Mouse (Mus musculus): ENCODE measurements around the gene Slc38a3. TPM values are rescaled to one million over a fixed set of nuclear protein-coding genes. Genes with fewer than 3 reads are reported as not detected.

The Slc38a3 gene
- polyA plus RNA-seq, 1 experiment from 2014 or later = 2.5 TPM

- Histone ChIP-seq H3K9ac (no peak overlapping the region), H3K4me3 (no peak overlapping the region), H3K9me3 (replicated peaks) (no peaks in the 10 kb centered on the region), H3K4me1 (replicated peaks) (peaks cover 17% of the 10 kb centered on the region), H3K27me3 (0 out of 2 replicates have a peak, but pooled peaks cover 2% of the 10 kb centered on the region), H3K36me3 (no peaks in the 10 kb centered on the region), H3K27ac (no peak overlapping the region), H3K4me2 (no peak overlapping the region)
- peak; percentile 53; the same call in 1 of the 2 replicates for ATAC-seq (replicated peaks; ENCODE audit: insufficient number of reproducible peaks, insufficient read depth, low FRiP score, low read depth)
- 11% methylated on average over 5 of the region's 5 CpGs for WGBS
These were observed 23.8 kb downstream of the Slc38a3 start for GRCm38 (mm10) chr9:107645577-107645976.

DNA sequence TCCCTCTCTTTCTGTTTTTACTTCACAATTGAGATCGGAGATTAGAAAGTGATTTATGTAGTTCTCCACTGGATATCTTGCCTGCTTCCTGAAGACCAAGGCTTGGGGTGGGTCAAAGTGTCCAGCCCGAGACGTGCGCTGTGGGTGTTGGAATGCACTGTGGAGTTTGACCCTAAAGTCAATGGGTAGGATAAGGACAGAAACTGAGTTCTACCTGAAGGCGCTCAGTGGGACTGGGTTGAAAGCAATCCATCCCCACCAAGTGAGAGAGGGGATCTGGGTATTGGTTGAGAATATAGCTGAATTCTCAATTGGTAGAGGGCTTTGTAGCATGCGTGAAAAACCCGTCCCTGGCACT lies 24.2 kb downstream of the Slc38a3 start:
- 0 out of 2 replicates have a peak, but pooled peaks cover 2% of the 10 kb centered on the region for H3K27me3 ChIP-seq
- H3K4me1 ChIP-seq (replicated peaks) = peaks cover 16% of the 10 kb centered on the region
- ATAC-seq (replicated peaks; ENCODE audit: insufficient number of reproducible peaks, insufficient read depth, low FRiP score, low read depth) = no peak
- H3K9me3 ChIP-seq (replicated peaks) = no peaks in the 10 kb centered on the region
- H3K27ac ChIP-seq = no peak overlapping the region
- peak overlapping the region; percentile 45; the same call in 1 of the 2 replicates for H3K4me3 ChIP-seq
- 43% methylated on average over 7 of the region's 7 CpGs for WGBS
- peak overlapping the region; percentile 48; the same call in 1 of the 2 replicates for H3K9ac ChIP-seq
- peak overlapping the region; percentile 70 for H3K4me2 ChIP-seq
- H3K36me3 ChIP-seq = no peaks in the 10 kb centered on the region

GRCm38 (mm10) chr9:107644495-107645152 lies 24.7 kb downstream of the Slc38a3 start:
- peaks cover 17% of the 10 kb centered on the region for H3K4me1 ChIP-seq (replicated peaks)
- H3K27ac ChIP-seq = peak overlapping the region; percentile 50; the same call in 1 of the 2 replicates
- WGBS = 5% methylated on average over 35 of the region's 35 CpGs
- H3K9me3 ChIP-seq (replicated peaks) = no peaks in the 10 kb centered on the region
- H3K4me3 ChIP-seq = peak overlapping the region; percentile 45
- peak; percentile 61 for ATAC-seq (replicated peaks; ENCODE audit: insufficient number of reproducible peaks, insufficient read depth, low FRiP score, low read depth)
- 0 out of 2 replicates have a peak, but pooled peaks cover 2% of the 10 kb centered on the region for H3K27me3 ChIP-seq
- peak overlapping the region; percentile 70 for H3K4me2 ChIP-seq
- no peaks in the 10 kb centered on the region for H3K36me3 ChIP-seq
- H3K9ac ChIP-seq = peak overlapping the region; percentile 48

- Histone ChIP-seq H3K27me3 (0 out of 2 replicates have a peak, but pooled peaks cover 2% of the 10 kb centered on the region), H3K36me3 (no peaks in the 10 kb centered on the region), H3K9ac (no peak overlapping the region), H3K4me1 (replicated peaks) (peaks cover 17% of the 10 kb centered on the region), H3K27ac (no peak overlapping the region), H3K4me3 (no peak overlapping the region), H3K9me3 (replicated peaks) (no peaks in the 10 kb centered on the region), H3K4me2 (peak overlapping the region; percentile 70)
- no peak for ATAC-seq (replicated peaks; ENCODE audit: insufficient number of reproducible peaks, insufficient read depth, low FRiP score, low read depth)
- WGBS = 89% methylated on average over 13 of the region's 13 CpGs
These were observed 25.7 kb downstream of the Slc38a3 start for GRCm38 (mm10) chr9:107643544-107644214.

- H3K4me1 ChIP-seq (replicated peaks) = peaks cover 25% of the 10 kb centered on the region
- no peak overlapping the region for H3K9ac ChIP-seq
- H3K27me3 ChIP-seq = 0 out of 2 replicates have a peak, but pooled peaks cover 2% of the 10 kb centered on the region
- ATAC-seq (replicated peaks; ENCODE audit: insufficient number of reproducible peaks, insufficient read depth, low FRiP score, low read depth) = no peak
- no peaks in the 10 kb centered on the region for H3K9me3 ChIP-seq (replicated peaks)
- H3K27ac ChIP-seq = no peak overlapping the region
- no peaks in the 10 kb centered on the region for H3K36me3 ChIP-seq
- no peak overlapping the region for H3K4me2 ChIP-seq
- no peak overlapping the region for H3K4me3 ChIP-seq
- 63% methylated on average over 8 of the region's 8 CpGs for WGBS
These were observed 27.7 kb downstream of the Slc38a3 start for GRCm38 (mm10) chr9:107641666-107642065.

DNA sequence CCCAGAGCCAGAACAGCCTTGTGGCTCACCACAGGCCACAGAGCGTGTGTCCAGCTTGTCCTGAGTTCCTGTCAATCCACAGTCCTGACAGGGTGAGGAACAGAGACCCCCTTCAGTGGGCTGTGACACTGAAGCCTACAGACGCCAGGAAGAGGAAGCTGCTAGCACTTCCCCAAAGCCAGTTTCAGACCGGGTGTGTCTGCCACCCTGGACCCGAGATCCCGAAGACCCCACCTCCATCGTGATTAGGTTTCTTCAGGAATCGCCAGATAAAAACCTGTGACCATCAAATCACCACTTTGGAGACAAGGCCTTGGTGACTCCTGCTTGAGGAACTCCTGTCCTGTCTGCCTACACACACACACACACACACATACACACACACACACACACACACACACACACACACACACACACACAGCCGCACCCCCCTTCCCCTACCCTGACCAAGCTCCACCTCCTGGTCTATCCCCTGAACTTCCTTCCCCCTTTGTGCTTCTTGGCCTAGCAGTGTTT lies 29.0 kb downstream of the Slc38a3 start:
- H3K9ac ChIP-seq = no peak overlapping the region
- H3K9me3 ChIP-seq (replicated peaks) = no peaks in the 10 kb centered on the region
- peak overlapping the region; percentile 20; the same call in 1 of the 2 replicates for H3K27ac ChIP-seq
- peaks cover 32% of the 10 kb centered on the region for H3K4me1 ChIP-seq (replicated peaks)
- H3K27me3 ChIP-seq = no peaks in the 10 kb centered on the region
- WGBS = 32% methylated on average over 8 of the region's 8 CpGs
- H3K36me3 ChIP-seq = no peaks in the 10 kb centered on the region
- H3K4me2 ChIP-seq = no peak overlapping the region
- no peak for ATAC-seq (replicated peaks; ENCODE audit: insufficient number of reproducible peaks, insufficient read depth, low FRiP score, low read depth)
- H3K4me3 ChIP-seq = no peak overlapping the region

GRCm38 (mm10) chr9:107637070-107637469 lies 32.3 kb downstream of the Slc38a3 start:
- H3K4me2 ChIP-seq = no peak overlapping the region
- no peak for ATAC-seq (replicated peaks; ENCODE audit: insufficient number of reproducible peaks, insufficient read depth, low FRiP score, low read depth)
- H3K36me3 ChIP-seq = no peaks in the 10 kb centered on the region
- no peak overlapping the region for H3K27ac ChIP-seq
- H3K27me3 ChIP-seq = no peaks in the 10 kb centered on the region
- WGBS = 32% methylated on average over 7 of the region's 7 CpGs
- no peak overlapping the region for H3K9ac ChIP-seq
- H3K9me3 ChIP-seq (replicated peaks) = no peaks in the 10 kb centered on the region
- no peak overlapping the region for H3K4me3 ChIP-seq
- peaks cover 32% of the 10 kb centered on the region for H3K4me1 ChIP-seq (replicated peaks)

DNA sequence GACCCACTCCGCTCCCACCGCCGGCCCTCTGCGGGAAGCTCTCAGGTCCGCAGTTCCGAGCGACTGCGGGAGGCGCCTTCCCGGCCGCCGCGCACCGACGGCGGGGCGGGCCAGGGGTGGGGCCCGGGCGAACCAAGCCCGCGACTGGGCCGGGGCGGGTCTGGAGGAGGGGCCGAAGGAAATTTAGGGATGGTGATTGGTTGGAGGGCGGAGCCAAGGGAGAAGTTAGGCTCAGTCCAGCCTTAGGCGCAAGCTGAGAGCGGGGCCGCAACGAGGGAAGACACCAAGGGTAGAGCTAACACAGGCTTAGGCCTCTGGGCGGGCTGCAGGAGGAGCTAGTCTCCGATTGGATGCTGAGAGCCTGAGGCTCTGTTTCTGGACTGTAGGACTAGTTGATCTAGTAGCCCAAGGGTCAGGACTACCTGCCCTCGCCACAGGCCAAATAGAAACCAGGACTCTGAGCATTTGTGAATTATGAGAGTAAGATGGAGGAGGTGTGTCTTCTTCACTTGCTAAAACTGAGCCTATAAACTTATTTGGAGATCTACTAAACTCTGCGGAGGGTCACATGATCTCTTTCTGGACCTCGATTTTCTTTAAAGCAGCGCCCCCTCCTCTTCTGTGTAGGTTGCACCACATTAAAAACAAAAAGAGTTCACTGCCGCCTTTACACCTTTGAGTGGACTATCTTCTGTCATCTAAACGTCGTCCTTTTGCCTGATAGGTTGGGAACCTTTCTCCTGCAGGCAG lies 33.9 kb downstream of the Slc38a3 start, which contains the start of gene Gnai2:
TSS of gene Gnai2 (minus strand) at position 89 of the 750 bp plus-strand sequence.
- H3K9ac ChIP-seq = peak within 1 kb of the TSS; percentile 100
- H3K36me3 ChIP-seq = no peaks in the 10 kb centered on the region
- H3K9me3 ChIP-seq (replicated peaks) = no peaks in the 10 kb centered on the region
- no peaks in the 10 kb centered on the region for H3K27me3 ChIP-seq
- peak; percentile 94 for ATAC-seq (replicated peaks; ENCODE audit: insufficient number of reproducible peaks, insufficient read depth, low FRiP score, low read depth)
- peak within 1 kb of the TSS; percentile 94 for H3K4me3 ChIP-seq
- peak within 1 kb of the TSS; percentile 94 for H3K4me2 ChIP-seq
- WGBS = 3% methylated on average over 38 of the region's 38 CpGs
- H3K4me1 ChIP-seq (replicated peaks) = peaks cover 48% of the 10 kb centered on the region
- H3K27ac ChIP-seq = peak within 1 kb of the TSS; percentile 89

DNA sequence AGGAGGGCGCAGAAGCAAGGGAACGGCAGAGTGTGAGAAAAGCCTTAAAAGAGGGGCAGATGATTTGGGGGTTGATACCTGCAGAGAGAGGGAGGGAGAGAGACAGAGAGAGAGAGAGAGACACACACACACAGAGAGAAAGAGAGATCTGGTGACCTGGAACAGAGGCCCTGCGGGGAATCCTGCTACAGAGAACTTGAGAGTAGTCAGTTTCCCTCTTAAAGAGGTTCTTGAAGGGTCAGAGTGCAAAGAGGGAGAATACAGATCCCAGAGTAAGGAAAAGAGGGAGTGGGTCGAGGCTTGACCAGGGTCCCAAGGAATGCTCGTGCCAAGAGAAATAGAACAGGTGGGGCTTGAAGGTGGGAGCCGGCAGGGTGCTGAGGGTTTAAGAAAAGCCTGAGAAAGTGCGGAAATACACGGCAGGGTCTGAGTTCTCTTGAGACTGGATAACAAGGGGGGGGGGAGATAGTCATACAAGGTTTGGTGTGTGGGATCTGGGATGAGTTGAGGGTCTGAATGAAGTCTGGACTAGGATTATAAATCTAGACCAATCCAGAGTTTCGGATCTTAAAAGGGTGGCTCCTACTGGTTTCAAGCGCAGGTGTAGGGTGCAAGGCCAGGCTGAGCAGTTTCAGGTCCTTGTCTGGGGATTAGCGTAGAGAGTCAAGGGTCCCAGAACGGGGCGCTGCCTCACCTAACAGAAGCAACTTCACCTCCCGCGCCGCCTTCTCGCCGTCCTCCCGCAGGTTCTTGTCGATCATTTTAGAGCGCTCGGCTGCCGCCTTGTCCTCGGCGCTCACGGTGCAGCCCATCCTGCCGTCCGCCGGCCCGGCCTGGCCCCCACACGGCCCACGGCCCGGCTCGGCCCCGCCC lies 34.7 kb downstream of the Slc38a3 start:
- Histone ChIP-seq H3K4me3 (peak overlapping the region; percentile 94), H3K27me3 (no peaks in the 10 kb centered on the region), H3K9ac (peak overlapping the region; percentile 100), H3K4me1 (replicated peaks) (peaks cover 53% of the 10 kb centered on the region), H3K9me3 (replicated peaks) (no peaks in the 10 kb centered on the region), H3K36me3 (no peaks in the 10 kb centered on the region), H3K4me2 (peak overlapping the region; percentile 94), H3K27ac (peak overlapping the region; percentile 89)
- under 1% methylated on average over 35 of the region's 35 CpGs for WGBS
- ATAC-seq (replicated peaks; ENCODE audit: insufficient number of reproducible peaks, insufficient read depth, low FRiP score, low read depth) = no peak

GRCm38 (mm10) chr9:107633661-107634405 lies 35.5 kb downstream of the Slc38a3 start:
- 0 out of 2 replicates have a peak, but pooled peaks have one; percentile 0 for ATAC-seq (replicated peaks; ENCODE audit: insufficient number of reproducible peaks, insufficient read depth, low FRiP score, low read depth)
- Histone ChIP-seq H3K27me3 (no peaks in the 10 kb centered on the region), H3K4me1 (replicated peaks) (peaks cover 61% of the 10 kb centered on the region), H3K36me3 (no peaks in the 10 kb centered on the region), H3K4me3 (peak overlapping the region; percentile 94), H3K9me3 (replicated peaks) (no peaks in the 10 kb centered on the region), H3K9ac (peak overlapping the region; percentile 100), H3K27ac (peak overlapping the region; percentile 89), H3K4me2 (peak overlapping the region; percentile 94)
- under 1% methylated on average over 15 of the region's 15 CpGs for WGBS

All from heart, embryonic 15.5 days (tissue).